Mouse (Mus musculus): Measurements from ENCODE around the gene Pnkd. TPM values are rescaled to one million over a fixed set of nuclear protein-coding genes. Genes with fewer than 3 reads are reported as not detected.

Pnkd gene
- total and polyA plus RNA-seq, 2 experiments from 2014 or later: 116 to 135 TPM

- H3K9ac ChIP-seq (replicated peaks; ENCODE audit: low read length, poor library complexity, severe bottlenecking): no peak overlapping the region
- no peak for DNase-seq (ENCODE audit: low spot score)
- peaks cover 7% of the 10 kb centered on the region; the same call in 1 of the 2 replicates for H3K36me3 ChIP-seq (ENCODE audit: insufficient read depth, low read length)
- no peak overlapping the region for H3K27ac ChIP-seq (ENCODE audit: low read depth, low read length)
- ATAC-seq (ENCODE audit: low FRiP score): no peak
- no peaks in the 10 kb centered on the region for H3K9me3 ChIP-seq (ENCODE audit: low read length)
- H3K4me1 ChIP-seq (ENCODE audit: insufficient read depth, low read length): no peaks in the 10 kb centered on the region
- TF ChIP-seq CTCF (IDR thresholded peaks at IDR 0.05): no peak
- H3K4me2 ChIP-seq (ENCODE audit: low read depth, low read length, poor library complexity, severe bottlenecking): no peak overlapping the region
- no peak overlapping the region for H3K4me3 ChIP-seq (ENCODE audit: low read depth, low read length)
- no peaks in the 10 kb centered on the region for H3K27me3 ChIP-seq (ENCODE audit: insufficient read depth, low read length)
Measured at GRCm38 (mm10) chr1:74357531-74357930, 72.8 kb downstream of the Pnkd start.

GRCm38 (mm10) chr1:74359952-74360517 is 75.3 kb downstream of the Pnkd start:
- no peaks in the 10 kb centered on the region for H3K4me1 ChIP-seq (ENCODE audit: insufficient read depth, low read length)
- no peak for TF ChIP-seq CTCF (IDR thresholded peaks at IDR 0.05)
- no peak overlapping the region for H3K4me2 ChIP-seq (ENCODE audit: low read depth, low read length, poor library complexity, severe bottlenecking)
- DNase-seq (ENCODE audit: low spot score) (no peak), ATAC-seq (ENCODE audit: low FRiP score) (no peak)
- no peak overlapping the region for H3K9ac ChIP-seq (replicated peaks; ENCODE audit: low read length, poor library complexity, severe bottlenecking)
- H3K27ac ChIP-seq (ENCODE audit: low read depth, low read length): no peak overlapping the region
- no peaks in the 10 kb centered on the region for H3K9me3 ChIP-seq (ENCODE audit: low read length)
- H3K27me3 ChIP-seq (ENCODE audit: insufficient read depth, low read length): no peaks in the 10 kb centered on the region
- WGBS: 86% methylated on average over 5 of the region's 5 CpGs
- no peaks in the 10 kb centered on the region; the same call in 1 of the 2 replicates for H3K36me3 ChIP-seq (ENCODE audit: insufficient read depth, low read length)
- no peak overlapping the region for H3K4me3 ChIP-seq (ENCODE audit: low read depth, low read length)

DNA sequence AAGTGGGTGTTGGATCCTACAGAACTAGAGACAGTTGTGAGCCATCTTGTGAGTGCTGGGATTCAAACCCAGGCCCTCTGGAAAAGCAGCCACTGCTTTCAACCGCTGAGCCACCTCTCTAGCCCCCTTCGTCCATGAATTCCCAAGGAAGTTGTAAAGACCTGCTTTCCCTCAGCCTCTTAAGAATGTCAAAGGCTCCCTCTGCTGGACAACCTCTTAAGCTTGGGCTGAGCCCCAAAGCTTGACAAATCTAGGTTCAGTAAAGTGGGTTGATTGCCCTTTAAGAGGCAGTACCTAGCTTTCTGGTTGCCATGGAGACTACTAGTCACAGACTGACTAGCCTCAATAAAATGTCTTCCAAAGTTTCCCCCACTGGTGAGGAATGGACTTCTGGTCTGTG is 77.1 kb downstream of the Pnkd start, which contains the start of gene Catip:
TSS of gene Catip (plus strand) at position 297 of the 400 bp plus-strand sequence.
- Histone ChIP-seq H3K9ac (replicated peaks; ENCODE audit: low read length, poor library complexity, severe bottlenecking) (no peak within 1 kb of the TSS), H3K4me1 (ENCODE audit: insufficient read depth, low read length) (no peaks in the 10 kb centered on the region), H3K9me3 (ENCODE audit: low read length) (no peaks in the 10 kb centered on the region), H3K27ac (ENCODE audit: low read depth, low read length) (no peak within 1 kb of the TSS), H3K4me3 (ENCODE audit: low read depth, low read length) (no peak within 1 kb of the TSS), H3K4me2 (ENCODE audit: low read depth, low read length, poor library complexity, severe bottlenecking) (no peak within 1 kb of the TSS), H3K27me3 (ENCODE audit: insufficient read depth, low read length) (no peaks in the 10 kb centered on the region; the same call in 1 of the 2 replicates), H3K36me3 (ENCODE audit: insufficient read depth, low read length) (no peaks in the 10 kb centered on the region)
- DNase-seq (ENCODE audit: low spot score): peak; percentile 94
- ATAC-seq (ENCODE audit: low FRiP score): peak; percentile 85
- WGBS: 3% methylated on average over 2 of the region's 2 CpGs
- peak; percentile 90 for TF ChIP-seq CTCF (IDR thresholded peaks at IDR 0.05)

GRCm38 (mm10) chr1:74362325-74363229 is 77.8 kb downstream of the Pnkd start:
- Histone ChIP-seq H3K4me1 (ENCODE audit: insufficient read depth, low read length) (no peaks in the 10 kb centered on the region), H3K9ac (replicated peaks; ENCODE audit: low read length, poor library complexity, severe bottlenecking) (no peak overlapping the region), H3K27ac (ENCODE audit: low read depth, low read length) (no peak overlapping the region), H3K4me3 (ENCODE audit: low read depth, low read length) (no peak overlapping the region), H3K27me3 (ENCODE audit: insufficient read depth, low read length) (no peaks in the 10 kb centered on the region; the same call in 1 of the 2 replicates), H3K4me2 (ENCODE audit: low read depth, low read length, poor library complexity, severe bottlenecking) (no peak overlapping the region), H3K9me3 (ENCODE audit: low read length) (no peaks in the 10 kb centered on the region), H3K36me3 (ENCODE audit: insufficient read depth, low read length) (no peaks in the 10 kb centered on the region)
- 68% methylated on average over 17 of the region's 17 CpGs for WGBS
- DNase-seq (ENCODE audit: low spot score) (no peak), ATAC-seq (ENCODE audit: low FRiP score) (peak; percentile 25; the same call in 1 of the 2 replicates)
- no peak for TF ChIP-seq CTCF (IDR thresholded peaks at IDR 0.05)

DNA sequence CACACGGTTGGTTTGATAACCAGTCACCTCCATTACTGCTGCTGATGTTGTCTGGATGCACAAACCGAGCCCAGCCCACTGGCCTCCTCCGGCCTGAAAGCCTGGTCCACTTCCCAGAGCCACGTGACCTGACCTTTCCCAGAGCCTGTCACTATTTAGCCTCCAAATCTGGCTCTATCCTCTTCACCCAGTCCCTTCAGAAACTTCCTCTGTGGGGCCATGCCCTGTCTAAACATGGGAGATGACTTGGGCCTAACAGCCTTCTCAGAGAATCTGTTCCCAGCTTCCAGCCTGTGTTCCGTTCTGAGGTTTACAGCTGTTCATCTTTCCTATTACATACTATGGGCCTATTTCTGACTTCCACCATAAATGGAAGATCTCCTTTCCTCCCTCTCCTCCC is 78.7 kb downstream of the Pnkd start:
- TF ChIP-seq CTCF (IDR thresholded peaks at IDR 0.05): no peak
- no peak overlapping the region for H3K27ac ChIP-seq (ENCODE audit: low read depth, low read length)
- no peaks in the 10 kb centered on the region for H3K9me3 ChIP-seq (ENCODE audit: low read length)
- H3K4me2 ChIP-seq (ENCODE audit: low read depth, low read length, poor library complexity, severe bottlenecking): no peak overlapping the region
- H3K36me3 ChIP-seq (ENCODE audit: insufficient read depth, low read length): no peaks in the 10 kb centered on the region
- 63% methylated on average over 5 of the region's 5 CpGs for WGBS
- no peaks in the 10 kb centered on the region; the same call in 1 of the 2 replicates for H3K27me3 ChIP-seq (ENCODE audit: insufficient read depth, low read length)
- no peak overlapping the region for H3K9ac ChIP-seq (replicated peaks; ENCODE audit: low read length, poor library complexity, severe bottlenecking)
- peaks cover 4% of the 10 kb centered on the region; the same call in 1 of the 2 replicates for H3K4me1 ChIP-seq (ENCODE audit: insufficient read depth, low read length)
- ATAC-seq (ENCODE audit: low FRiP score): no peak
- H3K4me3 ChIP-seq (ENCODE audit: low read depth, low read length): no peak overlapping the region
- DNase-seq (ENCODE audit: low spot score): no peak

DNA sequence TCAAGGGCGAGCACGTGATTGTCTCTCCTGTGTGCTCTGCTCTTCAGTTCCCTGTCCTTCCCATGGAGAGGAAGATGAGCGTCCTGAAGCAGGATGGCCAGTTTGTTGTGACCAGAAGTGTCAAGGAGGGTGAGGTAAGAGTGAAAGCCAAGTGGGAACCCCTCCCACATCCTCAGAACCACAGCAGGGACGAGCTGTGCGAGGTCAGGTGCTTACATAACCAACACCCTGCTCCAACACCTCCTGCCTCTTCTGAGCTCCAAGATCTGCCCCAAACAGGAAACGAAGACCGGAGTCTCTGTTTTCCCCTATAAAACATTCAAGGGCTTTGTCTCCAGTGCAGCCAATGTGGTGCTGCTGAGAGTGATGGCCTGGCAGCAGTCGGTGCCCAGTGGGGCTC is 79.5 kb downstream of the Pnkd start:
- H3K4me3 ChIP-seq (ENCODE audit: low read depth, low read length): no peak overlapping the region
- H3K36me3 ChIP-seq (ENCODE audit: insufficient read depth, low read length): no peaks in the 10 kb centered on the region
- no peaks in the 10 kb centered on the region for H3K9me3 ChIP-seq (ENCODE audit: low read length)
- ATAC-seq (ENCODE audit: low FRiP score) (no peak), DNase-seq (ENCODE audit: low spot score) (no peak)
- H3K27ac ChIP-seq (ENCODE audit: low read depth, low read length): no peak overlapping the region
- WGBS: 83% methylated on average over 8 of the region's 8 CpGs
- no peak overlapping the region for H3K4me2 ChIP-seq (ENCODE audit: low read depth, low read length, poor library complexity, severe bottlenecking)
- H3K9ac ChIP-seq (replicated peaks; ENCODE audit: low read length, poor library complexity, severe bottlenecking): no peak overlapping the region
- peaks cover 4% of the 10 kb centered on the region; the same call in 1 of the 2 replicates for H3K4me1 ChIP-seq (ENCODE audit: insufficient read depth, low read length)
- no peaks in the 10 kb centered on the region; the same call in 1 of the 2 replicates for H3K27me3 ChIP-seq (ENCODE audit: insufficient read depth, low read length)
- no peak for TF ChIP-seq CTCF (IDR thresholded peaks at IDR 0.05)
